Mouse (Mus musculus): ENCODE measurements around the gene Rdh5.

- TF ChIP-seq CTCF (IDR thresholded peaks at IDR 0.05; ENCODE audit: borderline replicate concordance, insufficient read depth, low read depth, low read length), result no peak
- no peak for TF ChIP-seq POLR2A (IDR thresholded peaks at IDR 0.05; ENCODE audit: borderline replicate concordance, insufficient read depth, low read length)
These were observed 33.5 kb downstream of the Rdh5 start for GRCm38 (mm10) chr10:128888941-128889827.
